Mouse (Mus musculus): ENCODE data around the gene Nop10. TPM values are rescaled to one million over a fixed set of nuclear protein-coding genes. Genes with fewer than 3 reads are reported as not detected.

The Nop10 gene
- total RNA-seq (2023) = 10 to 100 TPM; 48.3 to 50.6 TPM

GRCm38 (mm10) chr2:112261748-112262653, at the start of gene Nop10:
Gene Nop10, plus strand, starts transcription at chr2:112261926.

GRCm38 (mm10) chr2:112239212-112239934, 22.4 kb upstream of the Nop10 start, which contains the start of gene Lpcat4:
Gene Lpcat4, plus strand, starts transcription at chr2:112239468.

GRCm38 (mm10) chr2:112259241-112259962, 2.3 kb upstream of the Nop10 start, which contains the start of gene Nutm1:
Gene Nutm1, minus strand, starts transcription at chr2:112259291.

GRCm38 (mm10) chr2:112265448-112266241, 3.9 kb downstream of the Nop10 start, which contains the start of gene Slc12a6:
Gene Slc12a6, plus strand, starts transcription at chr2:112265825.

GRCm38 (mm10) chr2:112266242-112266592, 4.5 kb downstream of the Nop10 start, which contains the start of gene Gm21985:
Gene Gm21985, plus strand, starts transcription at chr2:112266314.

Other genes with a start within 250 kb of the Nop10 start
- not detected for gene Olfr1310, start 249.2 kb upstream of the Nop10 start, total RNA-seq (2023)
- not detected for gene Olfr1311, start 237.5 kb upstream of the Nop10 start, total RNA-seq (2023)
- not detected for gene Olfr1312, start 211.7 kb upstream of the Nop10 start, total RNA-seq (2023)
- gene Olfr1313, start 184.1 kb upstream of the Nop10 start, total RNA-seq (2023) = not detected
- gene Olfr1314, start 165.1 kb upstream of the Nop10 start, total RNA-seq (2023) = not detected
- gene Olfr1315-ps1, start 146.5 kb upstream of the Nop10 start, total RNA-seq (2023) = not detected
- not detected for gene Olfr1316, start 126.9 kb upstream of the Nop10 start, total RNA-seq (2023)
- not detected for gene Olfr1317, start 121.6 kb upstream of the Nop10 start, total RNA-seq (2023)
- not detected for gene Olfr1318, start 107.7 kb upstream of the Nop10 start, total RNA-seq (2023)
- 10 to 100 TPM; 79.3 to 79.9 TPM for gene Lpcat4, start 22.5 kb upstream of the Nop10 start, total RNA-seq (2023)
- gene Nutm1, start 2.6 kb upstream of the Nop10 start, total RNA-seq (2023) = not detected
- gene Slc12a6, start 3.9 kb downstream of the Nop10 start, total RNA-seq (2023) = 100 to 1,000 TPM; 233 to 238 TPM
- not detected for gene Gm21985, start 4.4 kb downstream of the Nop10 start, total RNA-seq (2023)
- 10 to 100 TPM; 24.0 to 27.2 TPM for gene Emc4, start 106.1 kb downstream of the Nop10 start, total RNA-seq (2023)
- 10 to 100 TPM in 1 of 2 experiments, 1 to 10 TPM in 1; 9.8 to 10.3 TPM for gene Katnbl1, start 117.3 kb downstream of the Nop10 start, total RNA-seq (2023)
- gene Emc7, start 193.1 kb downstream of the Nop10 start, total RNA-seq (2023) = 10 to 100 TPM; 13.8 to 15.0 TPM
- gene Chrm5, start 218.8 kb downstream of the Nop10 start, total RNA-seq (2023) = not detected
- gene Aven, start 231.0 kb downstream of the Nop10 start, total RNA-seq (2023) = 10 to 100 TPM; 11.8 to 15.9 TPM